Mouse (Mus musculus) neural tube, embryonic 11.5 days (tissue): ENCODE data around the gene Gng11. TPM values are rescaled to one million over a fixed set of nuclear protein-coding genes. Genes with fewer than 3 reads are reported as not detected.

Experiments
- ATAC-seq: fragments of 200-750 bp; cut with Nextera tagmentation; 2 replicates; pipeline ENCODE4 v1.8.0; 2017; ENCODE audit warnings: moderate number of reproducible peaks, mild to moderate bottlenecking, moderate TSS enrichment, moderate library complexity; ENCODE audit not compliant: insufficient read depth, low FRiP score, low TSS enrichment
- DNase-seq: peaks from one replicate; pipeline ENCODE4 v3.0.0-alpha.2; 2015; ENCODE audit warnings: low spot score
- H3K27ac ChIP-seq: fragments of 300-500 bp; sonication (generic); 2 replicates; pipeline ENCODE4 v1.5.1; 2014; ENCODE audit warnings: low read depth, mild to moderate bottlenecking, low read length
- H3K27me3 ChIP-seq: fragments of 300-500 bp; sonication (generic); 2 replicates; pipeline ENCODE4 v1.6.1; 2014; ENCODE audit warnings: mild to moderate bottlenecking, low read length, mixed read lengths; ENCODE audit not compliant: control insufficient read depth, insufficient read depth
- H3K36me3 ChIP-seq: fragments of 300-500 bp; sonication (generic); 2 replicates; pipeline ENCODE4 v1.6.1; 2014; ENCODE audit warnings: mild to moderate bottlenecking, low read length, moderate library complexity, mixed read lengths; ENCODE audit not compliant: control insufficient read depth, insufficient read depth
- H3K4me1 ChIP-seq: fragments of 300-500 bp; sonication (generic); 2 replicates; pipeline ENCODE4 v1.6.1; 2014; ENCODE audit warnings: low read length, mixed read lengths; ENCODE audit not compliant: control insufficient read depth, insufficient read depth
- H3K4me2 ChIP-seq: fragments of 300-500 bp; sonication (generic); 2 replicates; pipeline ENCODE4 v1.6.1; 2014; ENCODE audit warnings: low read depth, mild to moderate bottlenecking, moderate library complexity
- H3K4me3 ChIP-seq: fragments of 300-500 bp; sonication (generic); 2 replicates; pipeline ENCODE4 v1.5.1; 2014; ENCODE audit warnings: low read depth, low read length
- H3K9ac ChIP-seq: fragments of 300-500 bp; sonication (generic); 2 replicates; pipeline ENCODE4 v1.6.1; 2014; ENCODE audit warnings: mild to moderate bottlenecking, low read length
- H3K9me3 ChIP-seq: fragments of 300-500 bp; sonication (generic); 2 replicates; pipeline ENCODE4 v1.6.1; 2016; ENCODE audit warnings: low read length; ENCODE audit not compliant: control insufficient read depth
- WGBS: fragments of 180-500 bp; shearing (Covaris S2); extraction: QIAGEN DNeasy Blood & Tissue Kit; methylation state at CpG from one replicate; pipeline ENCODE4 v1.1.7; 2014; 5-methylcytosine and 5-hydroxymethylcytosine counted together
- polyA plus RNA-seq: library from polyadenylated mRNA; unstranded; fragments of >200 nt; fragmentation: Nextera tagmentation; extraction: Ambion mirVana; gene quantifications from 2 replicates; pipeline ENCODE4 v1.2.1, GENCODE M21; 2014

The Gng11 gene
- polyA plus RNA-seq, 1 experiment from 2014 or later, result 36.1 TPM

DNA sequence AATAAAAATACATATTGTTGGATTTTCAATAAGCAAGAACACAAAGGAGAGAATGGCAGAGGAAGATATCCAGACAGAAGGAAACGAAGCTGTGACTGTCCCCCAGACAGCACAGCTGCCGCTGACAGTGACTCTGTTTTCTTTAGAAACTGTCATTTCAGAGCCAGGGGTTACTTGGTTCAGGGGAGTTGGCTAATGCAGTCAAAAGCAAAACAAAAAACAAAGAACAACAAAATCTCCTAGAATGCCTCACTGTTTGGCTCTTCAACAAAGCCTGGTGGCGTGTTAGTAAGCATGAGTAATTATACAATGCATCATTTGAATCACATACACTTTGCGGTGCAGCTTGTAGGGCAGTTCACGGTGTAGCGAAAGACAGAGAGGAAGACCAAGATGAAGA, 4.4 kb upstream of the Gng11 start:
- Histone ChIP-seq H3K27ac (no peak overlapping the region), H3K9ac (no peak overlapping the region), H3K27me3 (no peaks in the 10 kb centered on the region), H3K4me3 (no peak overlapping the region), H3K36me3 (no peaks in the 10 kb centered on the region), H3K4me2 (no peak overlapping the region), H3K9me3 (no peaks in the 10 kb centered on the region), H3K4me1 (no peaks in the 10 kb centered on the region)
- ATAC-seq, result no peak
- peak; percentile 15 for DNase-seq
- 72% methylated on average over 6 of the region's 6 CpGs for WGBS

DNA sequence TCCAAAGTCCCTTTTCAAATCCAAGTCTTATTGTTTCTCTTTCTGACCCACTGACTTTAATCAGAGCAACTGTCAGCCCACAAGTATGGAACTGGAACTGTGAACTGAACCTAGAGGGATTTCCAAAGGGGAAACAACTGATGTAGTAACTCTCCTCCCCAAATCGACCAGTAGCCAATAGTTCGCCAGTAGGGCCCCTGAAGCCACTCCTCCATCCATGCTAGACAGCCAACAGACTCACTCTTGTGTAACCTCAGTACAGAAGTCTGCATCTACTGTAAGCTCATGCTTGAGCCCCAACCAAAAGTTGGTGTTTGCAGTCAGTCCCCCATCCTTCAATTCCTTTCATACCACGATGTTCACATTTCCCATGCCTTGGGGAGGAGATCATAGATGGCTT, 3.0 kb upstream of the Gng11 start:
- DNase-seq (no peak), ATAC-seq (no peak)
- Histone ChIP-seq H3K36me3 (no peaks in the 10 kb centered on the region), H3K4me2 (no peak overlapping the region), H3K4me1 (no peaks in the 10 kb centered on the region), H3K27me3 (no peaks in the 10 kb centered on the region), H3K9me3 (no peaks in the 10 kb centered on the region), H3K4me3 (no peak overlapping the region), H3K9ac (no peak overlapping the region), H3K27ac (no peak overlapping the region)
- WGBS, result 75% methylated on average over 3 of the region's 3 CpGs

DNA sequence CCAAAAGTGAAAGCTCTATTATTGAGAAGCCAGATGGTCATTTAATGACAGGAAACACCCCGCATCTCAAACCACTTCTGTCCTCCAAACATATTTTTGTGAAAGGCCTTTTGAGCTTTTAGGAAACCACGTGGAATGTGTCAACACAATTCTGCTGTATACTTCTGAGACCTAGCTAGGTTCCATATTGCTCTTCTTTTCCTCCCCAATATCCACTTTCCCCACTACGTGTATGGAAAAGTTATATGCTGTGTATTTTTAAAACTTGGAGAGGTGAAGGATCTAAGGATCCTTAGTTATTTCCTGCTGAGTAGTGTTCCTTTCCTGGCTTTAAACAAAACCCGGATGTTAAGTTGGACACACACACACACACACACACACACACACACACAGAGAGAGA, 259 bp upstream of the Gng11 start:
- no peaks in the 10 kb centered on the region for H3K9me3 ChIP-seq
- H3K27me3 ChIP-seq, result no peaks in the 10 kb centered on the region
- WGBS, result 50% methylated on average over 4 of the region's 4 CpGs
- no peak overlapping the region for H3K9ac ChIP-seq
- H3K27ac ChIP-seq, result no peak overlapping the region
- no peaks in the 10 kb centered on the region for H3K36me3 ChIP-seq
- H3K4me1 ChIP-seq, result no peaks in the 10 kb centered on the region
- no peak overlapping the region for H3K4me3 ChIP-seq
- ATAC-seq (no peak), DNase-seq (no peak)
- peak overlapping the region; percentile 60; the same call in 1 of the 2 replicates for H3K4me2 ChIP-seq

DNA sequence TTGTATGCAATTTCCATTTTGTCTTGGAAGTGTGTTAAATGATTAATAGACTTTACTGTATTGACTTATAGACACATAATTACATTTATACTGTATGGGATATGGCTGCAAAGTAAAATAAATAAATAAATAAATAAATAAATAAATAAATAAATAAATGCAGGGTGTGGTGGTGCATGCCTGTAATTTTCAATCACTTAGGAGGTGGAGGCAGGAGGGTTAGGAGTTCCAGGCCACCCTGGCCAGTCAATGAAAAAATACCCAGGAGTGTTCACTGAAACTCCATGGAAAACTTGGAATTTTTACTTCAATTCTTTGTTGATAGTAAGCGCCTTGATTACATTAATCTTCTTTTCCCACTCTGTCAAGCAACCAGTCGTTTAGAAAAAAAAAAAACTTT, 1.1 kb downstream of the Gng11 start:
- H3K4me2 ChIP-seq, result no peak overlapping the region
- DNase-seq (no peak), ATAC-seq (no peak)
- no peaks in the 10 kb centered on the region for H3K36me3 ChIP-seq
- H3K4me1 ChIP-seq, result no peaks in the 10 kb centered on the region
- H3K4me3 ChIP-seq, result no peak overlapping the region
- WGBS, result 76% methylated on average over 2 of the region's 2 CpGs
- H3K9me3 ChIP-seq, result no peaks in the 10 kb centered on the region
- H3K27ac ChIP-seq, result no peak overlapping the region
- H3K27me3 ChIP-seq, result no peaks in the 10 kb centered on the region
- H3K9ac ChIP-seq, result no peak overlapping the region

DNA sequence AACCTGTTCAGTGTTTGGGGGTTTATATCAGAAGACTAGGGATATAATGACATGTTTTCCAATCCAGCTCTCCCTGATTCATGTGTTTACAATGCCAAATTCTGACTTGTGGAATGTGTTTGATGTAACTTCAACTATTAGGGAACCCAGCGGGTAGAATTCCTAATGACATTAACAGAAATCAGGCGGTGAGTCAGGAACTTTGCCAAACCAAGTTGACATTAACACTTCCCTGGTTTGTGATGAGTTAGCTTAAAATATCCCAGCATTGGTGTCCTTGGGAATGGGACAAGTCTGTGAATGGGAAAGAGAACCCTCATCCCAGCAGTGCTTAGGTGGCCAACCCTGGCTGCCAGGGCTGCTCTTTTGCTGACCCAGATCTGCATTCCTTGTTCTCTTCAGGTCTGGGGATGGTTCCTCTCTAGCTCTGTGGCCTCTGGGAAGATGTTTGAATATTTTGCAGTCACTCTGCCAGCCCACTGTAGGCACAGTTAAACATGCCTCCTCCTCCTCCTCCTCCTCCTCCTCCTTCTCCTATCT, 4.9 kb downstream of the Gng11 start:
- H3K36me3 ChIP-seq, result no peaks in the 10 kb centered on the region
- ATAC-seq, result no peak
- H3K4me2 ChIP-seq, result no peak overlapping the region
- H3K4me1 ChIP-seq, result no peaks in the 10 kb centered on the region
- H3K27me3 ChIP-seq, result no peaks in the 10 kb centered on the region
- no peak for DNase-seq
- no peak overlapping the region for H3K9ac ChIP-seq
- H3K27ac ChIP-seq, result no peak overlapping the region
- 61% methylated on average over 2 of the region's 2 CpGs for WGBS
- no peak overlapping the region for H3K4me3 ChIP-seq
- no peaks in the 10 kb centered on the region for H3K9me3 ChIP-seq

DNA sequence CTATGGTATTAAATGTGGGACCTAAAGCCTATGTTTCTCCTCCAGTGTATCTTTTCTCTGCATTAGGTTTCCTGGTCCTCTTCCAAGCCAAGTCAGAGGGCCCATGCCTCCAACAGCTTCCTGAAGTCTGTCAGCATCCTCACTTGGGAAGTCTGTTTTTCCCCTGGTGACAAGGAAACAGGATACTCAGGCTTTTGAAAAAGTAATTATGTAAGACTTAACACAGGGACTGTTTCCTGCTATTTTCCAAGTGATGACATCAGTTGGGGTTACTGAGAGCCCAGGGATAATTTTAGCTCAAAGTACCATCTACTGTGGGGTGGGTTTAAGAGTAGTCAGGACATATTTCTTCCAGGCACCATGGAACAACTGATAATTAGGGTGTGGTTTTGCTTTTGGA, 5.8 kb downstream of the Gng11 start:
- Histone ChIP-seq H3K36me3 (no peaks in the 10 kb centered on the region), H3K9me3 (no peaks in the 10 kb centered on the region), H3K4me3 (no peak overlapping the region), H3K27me3 (no peaks in the 10 kb centered on the region), H3K4me2 (no peak overlapping the region), H3K4me1 (no peaks in the 10 kb centered on the region), H3K9ac (no peak overlapping the region), H3K27ac (no peak overlapping the region)
- ATAC-seq, result no peak
- no peak for DNase-seq

DNA sequence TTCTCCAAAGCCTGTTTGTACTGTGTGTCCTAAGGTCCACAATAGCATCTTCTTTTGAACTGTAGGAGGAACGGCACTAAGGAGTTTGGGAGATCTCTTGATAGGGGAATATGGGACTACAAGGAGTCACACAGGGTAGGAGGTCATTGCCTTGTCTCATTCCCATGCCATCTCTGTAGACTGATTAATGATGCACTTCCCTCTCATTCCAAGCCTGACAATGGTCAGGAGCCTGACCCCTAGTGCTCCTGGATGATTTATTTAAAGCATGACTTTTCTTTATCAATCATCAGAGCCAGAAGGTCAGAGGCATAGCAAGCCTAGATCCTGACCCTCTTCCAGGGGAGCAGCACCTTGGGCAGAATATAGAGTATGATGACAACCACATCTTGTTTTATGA, 18.9 kb downstream of the Gng11 start:
- Histone ChIP-seq H3K36me3 (no peaks in the 10 kb centered on the region), H3K9me3 (no peaks in the 10 kb centered on the region), H3K9ac (no peak overlapping the region), H3K4me2 (no peak overlapping the region), H3K4me3 (no peak overlapping the region), H3K4me1 (no peaks in the 10 kb centered on the region), H3K27me3 (no peaks in the 10 kb centered on the region), H3K27ac (no peak overlapping the region)
- DNase-seq (no peak), ATAC-seq (no peak)
- 51% methylated on average over 1 of the region's 1 CpGs for WGBS

DNA sequence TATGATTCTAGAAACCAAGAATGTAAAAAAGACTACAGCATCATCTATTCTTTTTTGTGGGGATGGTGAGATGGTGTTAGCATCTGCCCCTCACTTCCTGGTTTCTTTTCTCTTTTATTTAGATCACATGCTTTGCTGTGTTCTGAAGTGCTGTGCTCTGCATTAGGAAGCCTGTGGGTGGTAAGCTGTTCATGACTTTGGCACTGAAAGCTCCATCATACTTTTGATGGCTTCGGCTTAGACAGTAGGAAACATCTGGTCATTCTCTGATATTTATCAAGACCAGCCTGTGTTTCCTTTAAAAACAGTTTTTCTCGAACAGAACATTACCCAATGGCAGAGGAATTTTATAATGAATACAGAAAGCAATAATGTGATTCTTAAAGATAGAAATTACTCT, 22.7 kb downstream of the Gng11 start:
- Histone ChIP-seq H3K4me2 (no peak overlapping the region), H3K4me1 (no peaks in the 10 kb centered on the region), H3K9ac (no peak overlapping the region), H3K36me3 (no peaks in the 10 kb centered on the region), H3K4me3 (no peak overlapping the region), H3K27ac (no peak overlapping the region), H3K27me3 (no peaks in the 10 kb centered on the region), H3K9me3 (no peaks in the 10 kb centered on the region)
- DNase-seq (no peak), ATAC-seq (no peak)
- 69% methylated on average over 2 of the region's 2 CpGs for whole genome bisulfite sequencing

DNA sequence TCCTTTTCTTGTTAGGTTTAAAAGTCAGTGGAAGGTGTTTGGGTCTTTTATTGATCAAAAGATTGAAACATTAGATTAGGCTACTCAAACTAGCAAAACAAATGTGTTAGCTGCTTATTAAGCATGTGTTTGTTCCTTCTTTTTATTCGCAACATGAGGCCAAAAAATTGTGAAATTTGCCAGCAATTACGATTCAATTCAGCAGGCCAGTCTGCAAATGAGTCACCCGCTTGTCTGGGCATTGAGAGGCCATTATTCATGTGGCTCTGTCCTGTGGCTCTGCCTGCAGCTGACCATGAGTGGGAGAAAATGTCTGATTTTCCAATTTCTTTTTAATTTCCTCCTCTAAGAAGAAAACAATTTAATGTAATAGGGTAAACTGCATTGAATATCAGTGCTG, 27.3 kb downstream of the Gng11 start:
- 83% methylated on average over 3 of the region's 3 CpGs for WGBS
- Histone ChIP-seq H3K27ac (no peak overlapping the region), H3K4me3 (no peak overlapping the region), H3K4me1 (no peaks in the 10 kb centered on the region), H3K9ac (no peak overlapping the region), H3K27me3 (no peaks in the 10 kb centered on the region), H3K36me3 (no peaks in the 10 kb centered on the region), H3K4me2 (no peak overlapping the region), H3K9me3 (no peaks in the 10 kb centered on the region)
- ATAC-seq, result no peak
- DNase-seq, result no peak
